Comparison of ENCODE assay signal across 12 mouse cellular contexts in genomic region chr7:16610345-16610744, GRCm38 (mm10). TPM values are rescaled to one million over a fixed set of nuclear protein-coding genes. Genes with fewer than 3 reads are reported as not detected.
A peak's percentile ranks its signal among the peaks of the same experiment; 100 is the strongest.
DNase-seq lines count a peak whose midpoint lies in the region; ATAC-seq and TF ChIP-seq lines count a peak whose summit lies in the region.
"Had no signal": no experiment of that assay in that cellular context is flagged by ENCODE, and none has a peak within 500 bp of the region (broad histone marks: within the 10 kb centered on the region; RNA-seq: fewer than 3 reads in every experiment).

No protein-coding gene starts in this region.

- WGBS in lung, adult 2 months = 41% methylated on average over 2 of the region's 2 CpGs
- WGBS in hindbrain, embryonic 16.5 days = 76% methylated on average over 2 of the region's 2 CpGs
- 84% methylated on average over 2 of the region's 2 CpGs for WGBS in midbrain, embryonic 16.5 days

- H3K4me2 ChIP-seq in hindbrain, embryonic 16.5 days (ENCODE audit: low read length) = peak overlapping the region; percentile 89
- H3K4me2 ChIP-seq in midbrain, embryonic 16.5 days (ENCODE audit: low read length) = peak overlapping the region; percentile 5; the same call in 1 of the 2 replicates
- H3K4me2 ChIP-seq: liver, embryonic 13.5 days had no signal

- peaks cover 28% of the 10 kb centered on the region for H3K4me1 ChIP-seq in lung, adult 2 months (ENCODE audit: control insufficient read depth, insufficient read depth, low read length)
- H3K4me1 ChIP-seq in hindbrain, embryonic 16.5 days (ENCODE audit: control insufficient read depth, insufficient read depth, low read depth, low read length) = peaks cover 35% of the 10 kb centered on the region
- H3K4me1 ChIP-seq in midbrain, embryonic 16.5 days (ENCODE audit: control insufficient read depth, insufficient read depth, low read length) = peaks cover 38% of the 10 kb centered on the region

- TF ChIP-seq CTCF in gastrocnemius, adult 2 months (IDR thresholded peaks at IDR 0.05) = no peak
- TF ChIP-seq CTCF in lung, adult 2 months (IDR thresholded peaks at IDR 0.05; ENCODE audit: insufficient read depth, low read length) = no peak

- H3K27ac ChIP-seq in gastrocnemius, adult 2 months = peak overlapping the region; percentile 100
- no peak overlapping the region for H3K27ac ChIP-seq in hindbrain, embryonic 16.5 days (ENCODE audit: low read depth, low read length)
- H3K27ac ChIP-seq in midbrain, embryonic 16.5 days (ENCODE audit: low read length) = no peak overlapping the region
- H3K27ac ChIP-seq: liver, embryonic 13.5 days had no signal

- no peak overlapping the region for H3K9ac ChIP-seq in hindbrain, embryonic 16.5 days (ENCODE audit: low read depth, low read length)
- H3K9ac ChIP-seq in midbrain, embryonic 16.5 days (ENCODE audit: low read depth, low read length) = no peak overlapping the region
- H3K9ac ChIP-seq: liver, embryonic 13.5 days had no signal

- DNase-seq in gastrocnemius, adult 2 months = peak; percentile 36
- DNase-seq in gastrocnemius, postnatal 10 days = no peak
- DNase-seq in lung, adult 18-20 months = peak; percentile 22 to 45
- DNase-seq in lung, adult 2 months = no peak
- DNase-seq in retina, postnatal 1 day = no peak
- no peak for DNase-seq in frontal cortex, postnatal 25 days (ENCODE audit: low spot score in 2 of 2)
- DNase-seq: cerebellum, adult 11-12 months; kidney, adult 18-20 months; liver, embryonic 13.5 days had no signal

- TF ChIP-seq POLR2A in lung, adult 2 months (IDR thresholded peaks at IDR 0.05; ENCODE audit: borderline replicate concordance, extremely low read depth, low read depth, low read length) = no peak

- ATAC-seq in hindbrain, embryonic 16.5 days = no peak
- no peak for ATAC-seq in midbrain, embryonic 16.5 days
- ATAC-seq: CD4-positive, CD25-positive, alpha-beta regulatory T cell, adult 4 months had no signal

- no peaks in the 10 kb centered on the region for H3K27me3 ChIP-seq in hindbrain, embryonic 16.5 days (replicated peaks; ENCODE audit: control insufficient read depth, insufficient read depth, low read length)
- no peaks in the 10 kb centered on the region for H3K27me3 ChIP-seq in midbrain, embryonic 16.5 days (ENCODE audit: control insufficient read depth, insufficient read depth, low read depth, low read length)

- intact Hi-C loops in gastrocnemius, adult 2 months (cut with DNase I) = loop anchor here (5.0 kb wide), 1 partner anchor 88 kb away; no protein-coding TSS in a partner anchor

- H3K36me3 ChIP-seq in hindbrain, embryonic 16.5 days (ENCODE audit: control insufficient read depth, insufficient read depth, low read length) = no peaks in the 10 kb centered on the region
- H3K36me3 ChIP-seq in midbrain, embryonic 16.5 days (ENCODE audit: control insufficient read depth, insufficient read depth, low read length) = no peaks in the 10 kb centered on the region

- H3K9me3 ChIP-seq in hindbrain, embryonic 16.5 days (ENCODE audit: control insufficient read depth, low read length) = no peaks in the 10 kb centered on the region
- no peaks in the 10 kb centered on the region for H3K9me3 ChIP-seq in midbrain, embryonic 16.5 days (replicated peaks; ENCODE audit: control insufficient read depth, low read length, poor library complexity, severe bottlenecking)
- H3K9me3 ChIP-seq: liver, embryonic 13.5 days had no signal

- H3K4me3 ChIP-seq in gastrocnemius, adult 2 months = peak overlapping the region; percentile 11
- H3K4me3 ChIP-seq in lung, adult 2 months (replicated peaks; ENCODE audit: extremely low read depth, low read depth, low read length) = no peak overlapping the region
- H3K4me3 ChIP-seq in hindbrain, embryonic 16.5 days (ENCODE audit: low read length) = no peak overlapping the region
- no peak overlapping the region for H3K4me3 ChIP-seq in midbrain, embryonic 16.5 days (ENCODE audit: low read depth, low read length)
- H3K4me3 ChIP-seq: liver, embryonic 13.5 days had no signal

RNA-seq across cellular contexts. Expression of gene Arhgap35, which starts 4.4 kb away (rescaled TPM):
- 10 to 100 TPM; 19.3 to 20.6 TPM for total RNA-seq in gastrocnemius, adult 2 months (2021)
- total RNA-seq in gastrocnemius, postnatal 10 days (2021) = 10 to 100 TPM; 30.5 to 36.6 TPM
- polyA plus RNA-seq in lung, adult 2 months (2012; rRNA removed) = 22.3 and 27.2 TPM in 2 replicates
- polyA plus RNA-seq in hindbrain, embryonic 16.5 days (2015; fragmentation: Nextera tagmentation; extraction: Ambion mirVana) = 28.5 and 33.5 TPM in 2 replicates
- 32.2 and 34.7 TPM in 2 replicates for polyA plus RNA-seq in midbrain, embryonic 16.5 days (2015; fragmentation: Nextera tagmentation; extraction: Ambion mirVana)

Comparison
In these comparisons a context has a peak if more than half of its experiments do, and no peak if none do; other contexts are left out.
1. DNase-seq: peak in gastrocnemius, adult 2 months (single experiment) and lung, adult 18-20 months (2 of 2); none in gastrocnemius, postnatal 10 days (single experiment), lung, adult 2 months (single experiment), retina, postnatal 1 day (single experiment) and frontal cortex, postnatal 25 days (0 of 2).